Mouse (Mus musculus): Measurements from ENCODE around the gene Nlrp1b. TPM values are rescaled to one million over a fixed set of nuclear protein-coding genes. Genes with fewer than 3 reads are reported as not detected.

Nlrp1b gene
- polyA plus RNA-seq, 1 experiment from 2014 or later: 0.04 TPM

- no peaks in the 10 kb centered on the region for H3K27me3 ChIP-seq (ENCODE audit: insufficient read depth, low read length)
- H3K4me3 ChIP-seq (ENCODE audit: low read depth, low read length): no peak overlapping the region
- 66% methylated on average over 1 of the region's 1 CpGs for WGBS (ENCODE audit: insufficient replicate concordance)
- no peak overlapping the region for H3K4me2 ChIP-seq (ENCODE audit: low read depth, low read length)
- ATAC-seq: no peak
- no peak overlapping the region for H3K9ac ChIP-seq (replicated peaks)
- no peaks in the 10 kb centered on the region for H3K4me1 ChIP-seq (ENCODE audit: insufficient read depth)
- DNase-seq: no peak
- TF ChIP-seq CTCF (IDR thresholded peaks at IDR 0.05; ENCODE audit: low read depth): 0 out of 2 replicates have a peak, but pooled peaks have one; percentile 6
- TF ChIP-seq EP300 (IDR thresholded peaks at IDR 0.05; ENCODE audit: low read depth): no peak
- no peak overlapping the region for H3K27ac ChIP-seq (ENCODE audit: low read depth)
- no peaks in the 10 kb centered on the region for H3K9me3 ChIP-seq (ENCODE audit: low read length)
- H3K36me3 ChIP-seq (replicated peaks; ENCODE audit: insufficient read depth, low read length): no peaks in the 10 kb centered on the region
Measured at GRCm38 (mm10) chr11:71169633-71170032, 60.9 kb downstream of the Nlrp1b start.

GRCm38 (mm10) chr11:71164139-71164538, 66.4 kb downstream of the Nlrp1b start:
- H3K9ac ChIP-seq (replicated peaks): no peak overlapping the region
- ATAC-seq (peak; percentile 63), DNase-seq (no peak)
- H3K4me1 ChIP-seq (ENCODE audit: insufficient read depth): no peaks in the 10 kb centered on the region
- H3K4me2 ChIP-seq (ENCODE audit: low read depth, low read length): no peak overlapping the region
- TF ChIP-seq EP300 (IDR thresholded peaks at IDR 0.05; ENCODE audit: low read depth) (no peak), CTCF (IDR thresholded peaks at IDR 0.05; ENCODE audit: low read depth) (no peak)
- WGBS (ENCODE audit: insufficient replicate concordance): 38% methylated on average over 1 of the region's 1 CpGs
- no peaks in the 10 kb centered on the region for H3K27me3 ChIP-seq (ENCODE audit: insufficient read depth, low read length)
- H3K27ac ChIP-seq (ENCODE audit: low read depth): no peak overlapping the region
- no peaks in the 10 kb centered on the region for H3K36me3 ChIP-seq (replicated peaks; ENCODE audit: insufficient read depth, low read length)
- no peaks in the 10 kb centered on the region for H3K9me3 ChIP-seq (ENCODE audit: low read length)
- H3K4me3 ChIP-seq (ENCODE audit: low read depth, low read length): no peak overlapping the region

GRCm38 (mm10) chr11:71159439-71160136, 70.9 kb downstream of the Nlrp1b start:
- H3K27ac ChIP-seq (ENCODE audit: low read depth): no peak overlapping the region
- H3K4me2 ChIP-seq (ENCODE audit: low read depth, low read length): no peak overlapping the region
- TF ChIP-seq CTCF (IDR thresholded peaks at IDR 0.05; ENCODE audit: low read depth) (no peak), EP300 (IDR thresholded peaks at IDR 0.05; ENCODE audit: low read depth) (no peak)
- no peaks in the 10 kb centered on the region for H3K4me1 ChIP-seq (ENCODE audit: insufficient read depth)
- no peaks in the 10 kb centered on the region for H3K36me3 ChIP-seq (replicated peaks; ENCODE audit: insufficient read depth, low read length)
- H3K27me3 ChIP-seq (ENCODE audit: insufficient read depth, low read length): no peaks in the 10 kb centered on the region
- H3K9ac ChIP-seq (replicated peaks): no peak overlapping the region
- no peak for ATAC-seq
- 38% methylated on average over 3 of the region's 3 CpGs for WGBS (ENCODE audit: insufficient replicate concordance)
- no peaks in the 10 kb centered on the region for H3K9me3 ChIP-seq (ENCODE audit: low read length)
- no peak overlapping the region for H3K4me3 ChIP-seq (ENCODE audit: low read depth, low read length)
- DNase-seq: no peak

- H3K27me3 ChIP-seq (ENCODE audit: insufficient read depth, low read length): no peaks in the 10 kb centered on the region
- WGBS (ENCODE audit: insufficient replicate concordance): 56% methylated on average over 1 of the region's 1 CpGs
- no peaks in the 10 kb centered on the region for H3K4me1 ChIP-seq (ENCODE audit: insufficient read depth)
- ATAC-seq (no peak), DNase-seq (no peak)
- TF ChIP-seq CTCF (IDR thresholded peaks at IDR 0.05; ENCODE audit: low read depth) (no peak), EP300 (IDR thresholded peaks at IDR 0.05; ENCODE audit: low read depth) (no peak)
- H3K36me3 ChIP-seq (replicated peaks; ENCODE audit: insufficient read depth, low read length): no peaks in the 10 kb centered on the region
- H3K4me3 ChIP-seq (ENCODE audit: low read depth, low read length): no peak overlapping the region
- no peak overlapping the region for H3K27ac ChIP-seq (ENCODE audit: low read depth)
- no peak overlapping the region for H3K4me2 ChIP-seq (ENCODE audit: low read depth, low read length)
- H3K9me3 ChIP-seq (ENCODE audit: low read length): no peaks in the 10 kb centered on the region
- H3K9ac ChIP-seq (replicated peaks): no peak overlapping the region
Measured at GRCm38 (mm10) chr11:71155272-71155671, 75.3 kb downstream of the Nlrp1b start.

- Histone ChIP-seq H3K36me3 (replicated peaks; ENCODE audit: insufficient read depth, low read length) (no peaks in the 10 kb centered on the region), H3K27me3 (ENCODE audit: insufficient read depth, low read length) (no peaks in the 10 kb centered on the region), H3K4me1 (ENCODE audit: insufficient read depth) (no peaks in the 10 kb centered on the region), H3K27ac (ENCODE audit: low read depth) (peak within 1 kb of the TSS; percentile 70), H3K4me3 (ENCODE audit: low read depth, low read length) (no peak within 1 kb of the TSS), H3K9me3 (ENCODE audit: low read length) (no peaks in the 10 kb centered on the region), H3K9ac (replicated peaks) (no peak within 1 kb of the TSS), H3K4me2 (ENCODE audit: low read depth, low read length) (peak within 1 kb of the TSS; percentile 40; the same call in 1 of the 2 replicates)
- DNase-seq (no peak), ATAC-seq (peak; percentile 55; the same call in 1 of the 2 replicates)
- WGBS (ENCODE audit: insufficient replicate concordance): 44% methylated on average over 3 of the region's 3 CpGs
- TF ChIP-seq CTCF (IDR thresholded peaks at IDR 0.05; ENCODE audit: low read depth): no peak
- TF ChIP-seq EP300 (IDR thresholded peaks at IDR 0.05; ENCODE audit: low read depth): no peak
Measured at GRCm38 (mm10) chr11:71144661-71145060, 85.9 kb downstream of the Nlrp1b start, which contains the start of gene Nlrp1a. TSS of gene Nlrp1a (minus strand) at chr11:71144704.

GRCm38 (mm10) chr11:71142031-71142430, 88.5 kb downstream of the Nlrp1b start:
- Histone ChIP-seq H3K36me3 (replicated peaks; ENCODE audit: insufficient read depth, low read length) (no peaks in the 10 kb centered on the region), H3K9me3 (ENCODE audit: low read length) (no peaks in the 10 kb centered on the region), H3K27me3 (ENCODE audit: insufficient read depth, low read length) (no peaks in the 10 kb centered on the region), H3K4me2 (ENCODE audit: low read depth, low read length) (no peak overlapping the region), H3K4me1 (ENCODE audit: insufficient read depth) (no peaks in the 10 kb centered on the region), H3K4me3 (ENCODE audit: low read depth, low read length) (no peak overlapping the region), H3K27ac (ENCODE audit: low read depth) (no peak overlapping the region), H3K9ac (replicated peaks) (no peak overlapping the region)
- TF ChIP-seq EP300 (IDR thresholded peaks at IDR 0.05; ENCODE audit: low read depth): no peak
- TF ChIP-seq CTCF (IDR thresholded peaks at IDR 0.05; ENCODE audit: low read depth): no peak
- ATAC-seq (no peak), DNase-seq (no peak)
- 76% methylated on average over 1 of the region's 1 CpGs for WGBS (ENCODE audit: insufficient replicate concordance)

All from liver, postnatal 0 days (tissue).